Mouse (Mus musculus): ENCODE data around the gene Gtf3c6.

- TF ChIP-seq CTCF (IDR thresholded peaks at IDR 0.05; ENCODE audit: extremely low read depth, insufficient read depth, low read length) (no peak), POLR2A (IDR thresholded peaks at IDR 0.05; ENCODE audit: extremely low read depth, insufficient read depth, low read length) (no peak)
Measured at GRCm38 (mm10) chr10:40271216-40271615, 13.3 kb upstream of the Gtf3c6 start.

Measured in cortical plate, adult 2 months (tissue).